Mouse (Mus musculus) splenic B cell, adult 2 months (primary cell): ENCODE results near the gene Ppil6.
A peak's percentile ranks its signal among the peaks of the same experiment; 100 is the strongest.
"Not testable (repeated sequence)": the region's sequence is repeated elsewhere in the genome, so short reads cannot be mapped to it uniquely, and the experiment has no call there.

Experiments used
- DNase-seq: peaks from one replicate; pipeline ENCODE4 v3.0.0-alpha.2; 2011; ENCODE audit warnings: low read depth, low spot score
- H3K27me3 ChIP-seq: 2 replicates; pipeline ENCODE4 v1.6.1; 2012; ENCODE audit warnings: mild to moderate bottlenecking, low read length, moderate library complexity, mixed read lengths; ENCODE audit not compliant: control insufficient read depth, poor library complexity, insufficient read depth, severe bottlenecking
- H3K36me3 ChIP-seq: 2 replicates; pipeline ENCODE4 v1.6.1; 2012; ENCODE audit warnings: mild to moderate bottlenecking, low read length, moderate library complexity, mixed read lengths; ENCODE audit not compliant: control insufficient read depth, poor library complexity, insufficient read depth, severe bottlenecking

Ppil6 gene

DNA sequence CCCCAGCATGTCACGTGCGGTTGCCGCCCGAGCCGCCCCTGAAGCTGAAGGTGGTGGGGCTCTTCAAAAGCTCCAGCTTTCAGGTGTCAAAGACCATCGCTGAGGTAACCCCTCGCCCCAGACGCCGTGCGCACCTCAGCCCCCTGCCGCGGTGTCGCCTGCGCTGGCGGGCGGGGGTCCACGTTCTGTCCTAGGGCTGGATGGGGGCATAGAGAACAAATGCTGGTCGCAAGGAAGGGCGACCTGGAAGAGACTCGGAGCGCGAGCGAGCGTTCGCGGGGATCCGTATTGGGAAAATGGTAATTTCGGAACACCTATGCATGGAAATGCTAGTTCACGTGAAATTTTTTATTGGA lies 257 bp downstream of the Ppil6 start:
- DNase-seq, result no peak
- H3K36me3 ChIP-seq, result peaks cover 3% of the 10 kb centered on the region

GRCm38 (mm10) chr10:41491111-41491510 lies 872 bp downstream of the Ppil6 start:
- Histone ChIP-seq H3K27me3 (no peaks in the 10 kb centered on the region), H3K36me3 (peaks cover 3% of the 10 kb centered on the region)
- no peak for DNase-seq

More for the DNA sequence above, 257 bp downstream of the Ppil6 start:
- H3K27me3 ChIP-seq, result no peaks in the 10 kb centered on the region

DNA sequence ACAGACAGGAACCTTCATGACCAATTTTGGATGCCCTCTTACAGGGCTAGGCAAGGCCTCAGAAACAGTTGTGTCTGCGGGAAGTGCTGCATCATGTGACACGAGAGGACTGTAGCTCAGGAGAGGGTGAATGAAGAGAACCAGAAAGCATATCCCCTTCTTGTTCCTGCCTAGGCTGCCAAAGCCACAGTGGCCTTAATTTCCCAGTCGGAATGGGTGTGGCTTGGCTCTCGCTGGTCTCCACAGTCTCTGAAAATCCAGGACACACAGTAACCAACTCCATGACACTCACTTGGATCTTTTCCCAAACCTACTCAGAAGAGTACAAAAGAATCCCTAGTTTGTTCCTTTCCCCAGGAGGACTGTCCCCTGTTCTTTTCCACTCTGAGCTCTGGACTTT lies 10.7 kb downstream of the Ppil6 start:
- no peak for DNase-seq
- Histone ChIP-seq H3K36me3 (no peaks in the 10 kb centered on the region), H3K27me3 (no peaks in the 10 kb centered on the region; the same call in 1 of the 2 replicates)

DNA sequence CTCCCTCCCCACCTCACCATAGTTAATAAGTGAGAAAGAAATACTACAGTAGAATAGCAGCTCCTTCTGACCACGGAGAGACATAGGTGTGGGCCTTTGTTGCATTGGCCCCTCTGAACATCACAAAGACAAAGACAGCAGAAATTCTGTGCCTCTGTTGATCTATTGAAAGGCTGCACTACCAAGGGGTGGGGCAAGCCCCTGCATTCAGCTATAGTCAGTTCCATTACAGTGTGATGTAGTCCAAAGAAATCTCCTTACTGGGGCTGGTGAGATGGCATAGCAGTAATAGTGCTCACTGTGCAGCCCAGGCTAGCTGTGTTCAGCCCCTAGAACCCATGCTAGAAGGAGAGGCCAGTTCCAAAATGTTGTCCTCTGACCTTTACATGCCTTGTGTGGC lies 14.8 kb downstream of the Ppil6 start:
- H3K36me3 ChIP-seq, result no peaks in the 10 kb centered on the region
- no peaks in the 10 kb centered on the region; the same call in 1 of the 2 replicates for H3K27me3 ChIP-seq

GRCm38 (mm10) chr10:41505446-41505845 lies 15.2 kb downstream of the Ppil6 start:
- not testable (repeated sequence) for H3K36me3 ChIP-seq, H3K27me3 ChIP-seq
- DNase-seq, result peak; percentile 84

More for the DNA sequence above, 14.8 kb downstream of the Ppil6 start:
- DNase-seq, result no peak

GRCm38 (mm10) chr10:41509160-41509559 lies 18.9 kb downstream of the Ppil6 start:
- H3K36me3 ChIP-seq, result no peaks in the 10 kb centered on the region
- no peaks in the 10 kb centered on the region; the same call in 1 of the 2 replicates for H3K27me3 ChIP-seq
- DNase-seq, result peak; percentile 67

DNA sequence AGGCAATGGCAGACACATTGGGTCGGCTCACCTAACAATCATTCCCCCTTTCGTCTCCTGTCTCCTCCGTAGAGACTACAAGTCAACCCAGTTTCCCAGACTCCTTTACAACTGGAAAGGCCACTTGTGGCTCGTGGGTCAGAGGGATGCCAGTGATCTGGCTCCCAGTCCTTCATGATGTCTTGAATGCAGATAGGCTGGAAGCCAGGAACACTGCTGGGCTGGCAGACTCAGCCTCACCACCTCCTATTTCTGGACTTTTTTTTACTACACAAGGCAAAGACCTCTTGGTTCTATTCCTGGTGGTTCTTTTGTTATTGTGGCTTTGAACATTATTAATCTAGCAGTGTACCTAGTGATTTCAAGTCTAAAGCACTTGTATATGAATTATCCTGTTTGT lies 24.1 kb downstream of the Ppil6 start:
- Histone ChIP-seq H3K27me3 (no peaks in the 10 kb centered on the region), H3K36me3 (no peaks in the 10 kb centered on the region)
- DNase-seq, result no peak

DNA sequence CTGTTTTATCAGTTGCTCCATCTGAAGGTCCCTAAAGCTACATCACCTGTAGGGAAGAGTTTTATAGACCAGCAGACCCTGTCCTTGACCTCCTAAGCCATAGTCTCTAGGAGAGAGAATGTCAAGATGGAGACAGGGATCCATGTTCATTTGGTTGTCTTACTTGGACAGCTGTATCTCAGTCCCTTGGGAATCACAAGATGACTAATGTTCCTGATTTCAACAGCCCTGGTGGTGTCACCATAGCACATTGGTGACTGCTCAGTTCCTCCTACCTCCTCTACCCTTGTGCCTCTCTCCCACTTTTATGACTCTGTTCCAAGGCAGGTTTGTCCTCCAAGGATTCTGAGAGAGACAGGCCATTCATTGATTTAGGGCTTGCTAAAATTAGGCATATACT lies 24.7 kb downstream of the Ppil6 start:
- Histone ChIP-seq H3K27me3 (no peaks in the 10 kb centered on the region), H3K36me3 (no peaks in the 10 kb centered on the region)
- DNase-seq, result no peak

DNA sequence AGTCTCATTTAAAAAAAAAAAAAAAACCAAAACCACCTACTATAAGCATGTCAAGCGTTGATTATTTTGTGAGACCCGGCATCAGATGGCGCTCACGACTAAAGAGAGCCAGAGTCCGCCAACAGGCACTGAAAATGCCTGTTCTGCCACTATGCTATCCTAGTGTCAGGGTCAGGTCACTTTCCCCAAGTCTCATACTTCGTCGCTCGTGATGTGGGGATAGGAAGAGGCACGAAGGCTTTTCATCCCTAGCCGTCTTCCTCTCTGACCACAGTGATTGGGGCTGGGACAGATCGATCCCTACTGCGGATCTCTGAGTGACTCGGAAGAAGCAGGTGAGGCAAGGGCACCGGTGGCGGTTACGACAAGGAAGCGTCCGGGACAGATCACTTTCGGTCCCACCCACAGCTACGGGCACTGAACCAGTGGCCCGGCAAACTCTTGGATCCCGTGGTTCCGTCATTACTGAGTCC lies 28.3 kb downstream of the Ppil6 start:
- H3K27me3 ChIP-seq, result no peaks in the 10 kb centered on the region
- peak; percentile 91 for DNase-seq
- H3K36me3 ChIP-seq, result peaks cover 2% of the 10 kb centered on the region; the same call in 1 of the 2 replicates

DNA sequence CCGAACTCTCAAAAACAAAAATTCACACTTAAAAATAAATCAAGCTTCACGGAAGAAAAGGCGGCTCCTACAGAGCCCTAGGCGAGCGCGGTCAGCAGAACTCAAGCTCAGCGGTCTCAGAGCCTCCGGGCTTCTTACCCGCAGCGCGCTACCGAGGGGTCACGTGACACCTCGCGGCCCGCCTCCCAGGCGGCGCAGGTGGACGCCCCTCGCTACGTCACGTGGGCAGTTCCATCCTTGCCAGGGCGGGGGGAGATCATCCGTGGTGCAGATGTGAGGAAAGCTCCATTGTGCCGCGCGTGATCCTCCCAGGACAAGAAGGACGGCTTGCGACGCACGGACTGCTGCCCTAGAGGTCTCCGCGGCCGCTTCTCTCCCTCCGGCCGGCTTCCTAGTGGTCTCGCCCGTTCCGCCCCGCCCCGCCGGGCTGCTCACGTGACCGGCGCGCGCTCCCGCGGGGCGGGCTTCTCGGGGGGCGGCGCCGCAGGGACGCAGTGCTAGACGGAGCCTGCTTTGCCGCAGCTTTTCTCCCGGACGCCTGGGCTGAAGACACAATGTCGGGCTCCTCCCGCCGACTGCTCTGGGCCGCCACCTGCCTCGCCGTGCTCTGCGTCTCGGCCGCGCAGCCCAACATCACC lies 28.9 kb downstream of the Ppil6 start, which contains the start of gene Cd164:
Gene Cd164 (plus strand): TSS at position 434 of the 638 bp plus-strand sequence.
- peaks cover 2% of the 10 kb centered on the region; the same call in 1 of the 2 replicates for H3K36me3 ChIP-seq
- DNase-seq, result peak; percentile 96
- no peaks in the 10 kb centered on the region for H3K27me3 ChIP-seq

DNA sequence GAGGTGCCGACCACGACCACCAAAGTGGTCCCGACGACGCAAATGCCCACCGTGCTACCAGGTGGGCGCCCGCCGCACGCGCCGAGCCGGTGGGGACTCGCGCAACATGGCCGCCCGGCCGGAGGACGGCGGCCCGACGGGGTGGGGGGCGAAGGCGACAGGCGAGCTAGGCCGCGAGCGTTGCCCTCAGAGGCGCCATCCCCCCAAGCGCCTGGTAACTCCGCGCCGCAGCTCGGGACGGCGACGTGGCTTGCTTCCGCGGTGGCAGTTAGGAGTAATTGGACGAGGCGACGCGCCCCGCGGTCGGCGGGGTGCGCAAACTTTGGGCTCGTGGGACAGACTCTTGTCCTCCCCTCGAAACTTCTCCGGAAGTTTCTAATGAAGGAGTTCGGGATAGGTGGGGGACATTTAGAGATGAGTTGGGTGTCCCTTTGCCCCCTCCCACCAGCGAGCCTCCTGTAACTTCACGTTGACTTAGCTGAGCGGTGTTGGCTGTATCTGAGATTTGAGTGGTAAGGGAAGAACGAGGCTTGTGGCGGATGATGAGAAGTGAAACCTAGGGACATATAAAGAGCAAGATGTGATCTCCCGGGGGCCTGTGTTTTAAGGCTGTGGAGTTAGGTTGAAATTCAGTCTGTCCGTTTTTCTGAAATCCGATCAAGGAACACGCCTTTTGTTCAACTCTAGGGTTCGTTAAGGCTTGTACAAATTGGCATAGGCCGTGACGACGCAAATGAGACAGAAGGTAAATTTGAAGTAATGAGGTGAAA lies 29.6 kb downstream of the Ppil6 start:
- peak; percentile 70 for DNase-seq
- peaks cover 4% of the 10 kb centered on the region for H3K36me3 ChIP-seq
- H3K27me3 ChIP-seq, result no peaks in the 10 kb centered on the region

GRCm38 (mm10) chr10:41520410-41520673 lies 30.1 kb downstream of the Ppil6 start:
- no peaks in the 10 kb centered on the region for H3K27me3 ChIP-seq
- no peak for DNase-seq
- peaks cover 4% of the 10 kb centered on the region for H3K36me3 ChIP-seq

GRCm38 (mm10) chr10:41523386-41523785 lies 33.1 kb downstream of the Ppil6 start:
- H3K27me3 ChIP-seq, result no peaks in the 10 kb centered on the region
- H3K36me3 ChIP-seq, result peaks cover 11% of the 10 kb centered on the region
- DNase-seq, result peak; percentile 38

DNA sequence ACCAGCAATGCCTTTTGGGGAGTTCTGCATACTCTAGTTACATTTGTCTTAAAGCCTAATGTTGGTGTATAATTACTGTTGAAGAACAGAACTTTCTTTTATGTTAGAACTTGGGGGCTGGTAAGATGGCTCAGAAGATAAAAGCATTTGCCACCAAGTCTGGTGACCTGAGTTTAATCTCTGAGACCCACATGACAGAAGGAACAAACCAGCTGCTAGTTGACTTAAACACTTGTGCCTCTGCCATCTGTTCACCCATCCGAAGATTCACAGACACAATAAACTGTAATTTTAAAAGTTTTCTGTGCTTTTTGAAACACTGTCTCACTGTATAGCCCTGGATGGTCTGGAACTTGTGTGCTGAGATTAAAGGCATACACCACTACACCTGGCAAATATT lies 35.5 kb downstream of the Ppil6 start:
- DNase-seq, result no peak
- Histone ChIP-seq H3K36me3 (peaks cover 14% of the 10 kb centered on the region), H3K27me3 (no peaks in the 10 kb centered on the region)

DNA sequence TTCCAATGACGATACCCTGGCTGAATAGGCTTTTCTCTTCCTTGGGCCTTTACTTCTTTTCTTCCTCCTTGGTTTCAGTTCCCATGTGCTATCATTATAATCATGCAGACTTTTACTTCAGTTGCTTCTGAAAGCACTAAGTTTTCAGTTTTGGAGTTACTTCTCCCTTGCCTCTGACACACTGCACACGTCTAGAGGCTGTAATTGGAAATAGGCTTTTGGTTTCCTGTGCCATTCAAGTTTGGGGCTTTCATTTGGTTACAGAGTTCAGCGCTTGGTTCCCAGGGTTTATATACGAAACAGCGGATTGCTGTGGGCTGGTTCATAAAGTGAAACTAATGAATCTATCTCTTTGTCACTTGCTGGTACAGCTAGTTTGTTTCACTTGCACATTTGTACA lies 39.7 kb downstream of the Ppil6 start:
- Histone ChIP-seq H3K27me3 (no peaks in the 10 kb centered on the region), H3K36me3 (peaks cover 11% of the 10 kb centered on the region)
- DNase-seq, result peak; percentile 46
